Mouse (Mus musculus): Measurements from ENCODE around the gene Met.

DNA sequence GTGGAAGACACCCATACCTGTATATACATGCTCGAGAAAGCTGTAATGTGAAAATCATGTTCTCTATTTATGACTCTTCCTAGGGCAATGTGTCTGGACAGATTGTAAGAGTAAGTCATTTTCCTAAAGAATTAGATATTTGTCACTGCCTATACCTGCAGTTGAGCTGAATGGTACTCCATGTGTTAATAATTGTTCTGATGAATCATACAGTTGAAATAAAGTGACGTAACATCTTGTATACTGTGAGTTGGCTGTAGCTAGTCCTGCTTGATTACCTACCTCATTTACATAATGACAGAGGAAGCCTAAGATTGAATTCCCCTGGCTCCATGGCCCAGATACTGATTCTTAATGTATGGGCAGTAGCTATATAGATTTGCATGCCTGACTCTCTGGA lies 110.1 kb downstream of the Met start:
- no peak for TF ChIP-seq CTCF (IDR thresholded peaks at IDR 0.05; ENCODE audit: low read depth, low read length)
- no peak for TF ChIP-seq POLR2AphosphoS5 (IDR thresholded peaks at IDR 0.05; ENCODE audit: insufficient replicate concordance, low read depth, low read length)
- TF ChIP-seq TAL1 (conservative IDR thresholded peaks at IDR 0.05; ENCODE audit: low read depth, low read length): no peak
